Mouse (Mus musculus): ENCODE results near the gene Kmt2c.

- TF ChIP-seq HCFC1 (IDR thresholded peaks at IDR 0.05; ENCODE audit: low read depth, low read length) (no peak), MEF2A (IDR thresholded peaks at IDR 0.05; ENCODE audit: extremely low read depth, insufficient replicate concordance, low read depth, low read length, poor library complexity, severe bottlenecking) (no peak), CTCF (IDR thresholded peaks at IDR 0.05 in 2 of 3, conservative IDR thresholded peaks at IDR 0.05 in 1 of 3; ENCODE audit: control insufficient read depth in 1 of 3, insufficient read depth in 1 of 3, low read depth in 2 of 3, low read length in 3 of 3, poor library complexity in 1 of 3, severe bottlenecking in 1 of 3) (no peak), USF1 (IDR thresholded peaks at IDR 0.05; ENCODE audit: low read depth, low read length) (no peak)
Observed at GRCm38 (mm10) chr5:25396727-25397126, 101.9 kb downstream of the Kmt2c start.
